Comparison of ENCODE assay signal across 10 mouse cellular contexts in the genomic region with DNA sequence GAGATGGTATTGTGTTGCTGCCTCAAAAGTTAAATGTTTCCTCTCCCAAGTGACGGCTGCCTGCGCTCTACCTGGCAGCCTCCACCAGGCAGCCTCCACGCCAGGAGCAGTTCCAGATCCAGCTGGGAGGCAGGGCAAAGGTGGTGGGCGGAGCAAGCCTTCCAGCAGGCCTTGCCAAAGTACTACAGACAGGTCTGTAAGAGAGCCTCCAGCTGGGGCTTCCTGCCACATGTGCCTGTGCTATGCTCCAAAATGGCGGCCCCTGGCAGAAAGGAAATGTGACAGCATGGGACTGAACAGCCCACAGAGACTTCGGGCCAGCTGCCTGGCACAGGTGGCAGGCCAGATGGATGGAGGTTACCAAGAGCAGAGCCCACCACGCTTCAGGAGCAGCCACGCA. TPM values are rescaled to one million over a fixed set of nuclear protein-coding genes. Genes with fewer than 3 reads are reported as not detected.
DNase-seq lines count a peak whose midpoint lies in the region; ATAC-seq and TF ChIP-seq lines count a peak whose summit lies in the region.
"Had no signal": no experiment of that assay in that cellular context is flagged by ENCODE, and none has a peak within 500 bp of the region (broad histone marks: within the 10 kb centered on the region; RNA-seq: fewer than 3 reads in every experiment).

No protein-coding gene starts in this region.

- H3K9me3 ChIP-seq in forebrain, embryonic 12.5 days = no peaks in the 10 kb centered on the region

- no peak overlapping the region for H3K27ac ChIP-seq in gastrocnemius, adult 2 months
- no peak overlapping the region for H3K27ac ChIP-seq in forebrain, embryonic 12.5 days

- no peak overlapping the region for H3K4me2 ChIP-seq in forebrain, embryonic 12.5 days

- peaks cover 32% of the 10 kb centered on the region for H3K36me3 ChIP-seq in forebrain, embryonic 12.5 days (replicated peaks)

- H3K27me3 ChIP-seq in forebrain, embryonic 12.5 days = no peaks in the 10 kb centered on the region
- H3K27me3 ChIP-seq: CH12.LX had no signal

- peak; percentile 42 for DNase-seq in gastrocnemius, adult 2 months
- no peak for DNase-seq in gastrocnemius, adult 18-20 months (ENCODE audit: low spot score)
- DNase-seq in urinary bladder, postnatal 36 days (ENCODE audit: low spot score in 2 of 2) = peak; percentile 4 to 64
- DNase-seq in urinary bladder, adult 2 months (ENCODE audit: low spot score) = no peak
- DNase-seq in kidney, postnatal 10 days = peak; percentile 66
- DNase-seq in thymus, postnatal 25 days = peak; percentile 84
- no peak for DNase-seq in spleen, postnatal 10 days (ENCODE audit: low spot score in 2 of 2)

- no peak for ATAC-seq in forebrain, embryonic 12.5 days (ENCODE audit: low FRiP score)

- no peak overlapping the region for H3K9ac ChIP-seq in forebrain, embryonic 12.5 days

- intact Hi-C loops in gastrocnemius, adult 2 months (cut with DNase I) = no loop called here

- peaks cover 7% of the 10 kb centered on the region; the same call in 1 of the 2 replicates for H3K4me1 ChIP-seq in forebrain, embryonic 12.5 days

- no peak for TF ChIP-seq CTCF in gastrocnemius, adult 2 months (IDR thresholded peaks at IDR 0.05)

- whole genome bisulfite sequencing in forebrain, embryonic 12.5 days = 84% methylated on average over 8 of the region's 8 CpGs

- H3K4me3 ChIP-seq in gastrocnemius, adult 2 months = no peak overlapping the region
- H3K4me3 ChIP-seq in forebrain, embryonic 12.5 days (replicated peaks) = no peak overlapping the region
- H3K4me3 ChIP-seq: erythroblast, embryonic 14.5 days had no signal

RNA-seq across cellular contexts. Expression of a gene that starts 39.0 kb away (rescaled TPM):
- total RNA-seq in gastrocnemius, adult 2 months (2021) = 1 to 10 TPM; 7.2 to 9.0 TPM
- total RNA-seq in gastrocnemius, adult 18-20 months (2021) = 1 to 10 TPM; 7.0 to 7.2 TPM
- 13.2 and 13.8 TPM in 2 replicates for polyA plus RNA-seq in urinary bladder, adult 2 months (2012; rRNA removed)
- 46.4 and 49.7 TPM in 2 replicates for polyA plus RNA-seq in forebrain, embryonic 12.5 days (2016; fragmentation: Nextera tagmentation; extraction: Ambion mirVana)

RNA-seq across cellular contexts. Expression of a gene that starts 39.1 kb away (rescaled TPM):
- 1 to 10 TPM; 4.9 to 8.2 TPM for total RNA-seq in gastrocnemius, adult 2 months (2021)
- total RNA-seq in gastrocnemius, adult 18-20 months (2021) = 1 to 10 TPM; 4.8 to 6.4 TPM
- 19.0 and 21.6 TPM in 2 replicates for polyA plus RNA-seq in urinary bladder, adult 2 months (2012; rRNA removed)
- 36.2 and 41.7 TPM in 2 replicates for polyA plus RNA-seq in forebrain, embryonic 12.5 days (2016; fragmentation: Nextera tagmentation; extraction: Ambion mirVana)

RNA-seq across cellular contexts. Expression of a gene that starts 49.3 kb away (rescaled TPM):
- 1 to 10 TPM; 6.0 to 9.0 TPM for total RNA-seq in gastrocnemius, adult 2 months (2021)
- total RNA-seq in gastrocnemius, adult 18-20 months (2021) = 1 to 10 TPM; 5.8 to 6.2 TPM
- polyA plus RNA-seq in urinary bladder, adult 2 months (2012; rRNA removed) = 11.8 and 12.0 TPM in 2 replicates
- 18.5 and 19.6 TPM in 2 replicates for polyA plus RNA-seq in forebrain, embryonic 12.5 days (2016; fragmentation: Nextera tagmentation; extraction: Ambion mirVana)

Comparison
In these comparisons a context has a peak if more than half of its experiments do, and no peak if none do; other contexts are left out.
1. DNase-seq: peak in gastrocnemius, adult 2 months (single experiment), urinary bladder, postnatal 36 days (2 of 2), kidney, postnatal 10 days (single experiment) and thymus, postnatal 25 days (single experiment); none in gastrocnemius, adult 18-20 months (single experiment), urinary bladder, adult 2 months (single experiment) and spleen, postnatal 10 days (0 of 2).